Mouse (Mus musculus): ENCODE results near the gene Commd9. TPM values are rescaled to one million over a fixed set of nuclear protein-coding genes. Genes with fewer than 3 reads are reported as not detected.

The Commd9 gene
- polyA plus RNA-seq (2015; fragmentation: Nextera tagmentation; extraction: Ambion mirVana), result 90.1 and 105 TPM in 2 replicates

GRCm38 (mm10) chr2:101885768-101886438 lies at the start of gene Commd9:
Gene Commd9 (plus strand): TSS chr2:101886247.
- Histone ChIP-seq H3K27ac (replicated peaks) (peak within 1 kb of the TSS; percentile 80), H3K4me1 (peaks cover 20% of the 10 kb centered on the region), H3K9ac (replicated peaks) (peak within 1 kb of the TSS; percentile 72), H3K4me2 (peak within 1 kb of the TSS; percentile 67), H3K36me3 (no peaks in the 10 kb centered on the region), H3K4me3 (replicated peaks) (peak within 1 kb of the TSS; percentile 71), H3K9me3 (replicated peaks) (no peaks in the 10 kb centered on the region), H3K27me3 (replicated peaks) (no peaks in the 10 kb centered on the region)
- peak; percentile 99 for ATAC-seq (ENCODE audit: low FRiP score)
- 11% methylated on average over 22 of the region's 22 CpGs for WGBS

- Histone ChIP-seq H3K9ac (replicated peaks) (no peak overlapping the region), H3K27ac (replicated peaks) (no peak overlapping the region), H3K9me3 (replicated peaks) (no peaks in the 10 kb centered on the region), H3K4me3 (replicated peaks) (no peak overlapping the region), H3K27me3 (replicated peaks) (no peaks in the 10 kb centered on the region; the same call in 1 of the 2 replicates), H3K36me3 (no peaks in the 10 kb centered on the region), H3K4me2 (no peak overlapping the region), H3K4me1 (no peaks in the 10 kb centered on the region)
- ATAC-seq (ENCODE audit: low FRiP score), result no peak
- WGBS, result 76% methylated on average over 7 of the region's 7 CpGs
These were observed 43.3 kb upstream of the Commd9 start for GRCm38 (mm10) chr2:101842756-101843155.

GRCm38 (mm10) chr2:101854792-101855191 lies 31.3 kb upstream of the Commd9 start:
- H3K36me3 ChIP-seq, result no peaks in the 10 kb centered on the region
- 68% methylated on average over 7 of the region's 7 CpGs for whole genome bisulfite sequencing
- no peak overlapping the region for H3K9ac ChIP-seq (replicated peaks)
- H3K9me3 ChIP-seq (replicated peaks), result no peaks in the 10 kb centered on the region; the same call in 1 of the 2 replicates
- no peak overlapping the region for H3K4me2 ChIP-seq
- no peaks in the 10 kb centered on the region for H3K27me3 ChIP-seq (replicated peaks)
- no peak for ATAC-seq (ENCODE audit: low FRiP score)
- no peak overlapping the region for H3K27ac ChIP-seq (replicated peaks)
- no peaks in the 10 kb centered on the region for H3K4me1 ChIP-seq
- H3K4me3 ChIP-seq (replicated peaks), result no peak overlapping the region

DNA sequence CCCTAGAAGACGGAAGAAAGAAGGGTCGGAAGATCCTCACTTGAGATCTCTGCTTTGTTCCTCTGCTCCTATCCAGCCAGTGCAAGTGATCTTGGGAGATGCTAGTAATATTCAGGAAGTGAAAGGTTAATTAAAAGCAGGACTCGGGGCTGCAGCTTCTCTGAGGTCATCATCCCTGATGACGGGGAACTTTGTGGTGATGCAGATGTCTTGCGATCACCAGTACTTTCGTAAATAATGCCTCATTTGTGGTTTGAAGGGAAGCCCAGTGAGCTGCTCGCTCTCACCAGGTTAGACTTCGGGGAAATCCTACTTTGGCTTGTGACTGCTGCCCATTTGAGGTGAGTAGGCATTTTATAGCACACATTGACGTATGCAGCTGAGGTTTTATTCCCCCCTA lies 29.9 kb upstream of the Commd9 start:
- WGBS, result 87% methylated on average over 9 of the region's 9 CpGs
- Histone ChIP-seq H3K27me3 (replicated peaks) (no peaks in the 10 kb centered on the region), H3K4me2 (no peak overlapping the region), H3K4me3 (replicated peaks) (no peak overlapping the region), H3K4me1 (no peaks in the 10 kb centered on the region), H3K27ac (replicated peaks) (no peak overlapping the region), H3K9ac (replicated peaks) (no peak overlapping the region), H3K9me3 (replicated peaks) (no peaks in the 10 kb centered on the region), H3K36me3 (no peaks in the 10 kb centered on the region)
- no peak for ATAC-seq (ENCODE audit: low FRiP score)

GRCm38 (mm10) chr2:101860920-101861485 lies 25.0 kb upstream of the Commd9 start:
- no peak overlapping the region for H3K4me3 ChIP-seq (replicated peaks)
- no peaks in the 10 kb centered on the region for H3K9me3 ChIP-seq (replicated peaks)
- WGBS, result 70% methylated on average over 3 of the region's 3 CpGs
- no peak overlapping the region for H3K9ac ChIP-seq (replicated peaks)
- no peaks in the 10 kb centered on the region for H3K36me3 ChIP-seq
- no peak overlapping the region for H3K27ac ChIP-seq (replicated peaks)
- H3K27me3 ChIP-seq (replicated peaks), result no peaks in the 10 kb centered on the region
- no peak for ATAC-seq (ENCODE audit: low FRiP score)
- 0 out of 2 replicates have a peak, but pooled peaks cover 6% of the 10 kb centered on the region for H3K4me1 ChIP-seq
- no peak overlapping the region for H3K4me2 ChIP-seq

DNA sequence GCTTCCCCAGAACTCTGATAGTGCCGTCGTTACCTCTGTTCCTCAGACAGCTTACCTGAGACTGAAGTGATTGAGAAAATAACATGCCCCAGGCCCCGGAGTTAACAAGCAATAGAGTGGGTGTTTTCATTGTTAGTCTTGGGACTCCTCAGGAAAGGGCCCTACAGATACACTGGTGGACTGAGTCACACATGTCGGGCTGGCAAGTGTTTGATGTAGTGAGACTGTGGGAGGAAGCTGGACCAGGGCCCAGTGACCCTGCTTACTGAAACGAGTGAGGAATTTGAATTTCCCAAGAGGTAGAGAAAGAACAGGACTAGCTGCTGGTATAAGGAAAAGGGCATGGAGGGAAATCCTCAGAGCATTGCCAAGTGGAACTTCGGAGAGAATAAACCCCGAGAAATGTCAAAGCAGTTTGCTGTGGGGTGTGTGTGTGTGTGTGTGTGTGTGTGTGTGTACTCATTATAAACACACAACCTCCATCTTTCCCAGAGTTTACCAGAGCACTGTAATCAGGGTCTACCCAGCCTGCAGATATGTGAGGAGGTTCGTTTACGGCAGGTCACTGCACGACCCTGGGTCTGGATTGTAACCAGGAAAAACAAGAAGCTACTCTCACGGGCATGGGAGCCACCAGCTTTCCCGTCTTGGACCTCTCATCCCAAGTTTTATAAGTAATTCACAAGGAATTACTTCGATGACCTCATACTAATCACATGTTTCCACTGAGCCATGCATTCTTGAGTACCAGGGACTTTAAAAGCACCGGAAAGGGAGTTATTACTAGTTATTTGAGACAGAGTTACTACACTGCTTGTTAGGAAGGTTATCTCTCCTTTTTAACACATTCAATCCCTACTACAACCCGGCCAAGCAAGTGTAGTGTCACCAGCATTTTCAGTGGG lies 23.6 kb upstream of the Commd9 start:
- Histone ChIP-seq H3K27ac (replicated peaks) (no peak overlapping the region), H3K4me1 (0 out of 2 replicates have a peak, but pooled peaks cover 6% of the 10 kb centered on the region), H3K36me3 (no peaks in the 10 kb centered on the region), H3K9ac (replicated peaks) (no peak overlapping the region), H3K4me3 (replicated peaks) (no peak overlapping the region), H3K4me2 (no peak overlapping the region), H3K9me3 (replicated peaks) (no peaks in the 10 kb centered on the region), H3K27me3 (replicated peaks) (no peaks in the 10 kb centered on the region)
- 72% methylated on average over 15 of the region's 15 CpGs for WGBS
- ATAC-seq (ENCODE audit: low FRiP score), result no peak

DNA sequence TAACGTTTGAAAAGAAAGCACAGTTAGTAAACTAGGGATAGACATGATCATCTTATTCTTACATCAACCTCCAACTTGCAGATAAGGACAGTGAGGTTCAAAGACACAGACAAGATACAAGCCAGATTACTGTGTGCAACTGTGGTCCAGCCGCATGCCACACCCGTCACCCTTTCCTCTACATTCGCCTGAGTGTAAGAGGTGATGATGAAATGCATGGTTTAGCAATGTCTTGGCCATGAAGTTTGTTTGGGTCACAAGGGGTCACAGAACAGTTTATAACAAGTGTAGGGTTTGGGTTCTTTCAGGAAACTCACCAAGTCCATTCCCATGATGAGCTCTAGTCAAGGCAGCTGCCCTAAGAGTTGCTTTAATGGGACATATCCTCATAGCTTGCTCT lies 17.4 kb upstream of the Commd9 start:
- H3K36me3 ChIP-seq, result no peaks in the 10 kb centered on the region
- ATAC-seq (ENCODE audit: low FRiP score), result no peak
- H3K9ac ChIP-seq (replicated peaks), result no peak overlapping the region
- no peaks in the 10 kb centered on the region for H3K27me3 ChIP-seq (replicated peaks)
- no peaks in the 10 kb centered on the region for H3K4me1 ChIP-seq
- H3K27ac ChIP-seq (replicated peaks), result no peak overlapping the region
- WGBS, result 95% methylated on average over 4 of the region's 4 CpGs
- no peak overlapping the region for H3K4me2 ChIP-seq
- no peak overlapping the region for H3K4me3 ChIP-seq (replicated peaks)
- H3K9me3 ChIP-seq (replicated peaks), result no peaks in the 10 kb centered on the region

- whole genome bisulfite sequencing, result 29% methylated on average over 14 of the region's 14 CpGs
- ATAC-seq (ENCODE audit: low FRiP score), result no peak
- no peak overlapping the region for H3K9ac ChIP-seq (replicated peaks)
- no peak overlapping the region for H3K27ac ChIP-seq (replicated peaks)
- H3K36me3 ChIP-seq, result no peaks in the 10 kb centered on the region
- H3K27me3 ChIP-seq (replicated peaks), result no peaks in the 10 kb centered on the region
- no peaks in the 10 kb centered on the region for H3K9me3 ChIP-seq (replicated peaks)
- no peak overlapping the region for H3K4me3 ChIP-seq (replicated peaks)
- H3K4me2 ChIP-seq, result peak overlapping the region; percentile 41
- H3K4me1 ChIP-seq, result no peaks in the 10 kb centered on the region
These were observed 14.9 kb upstream of the Commd9 start for GRCm38 (mm10) chr2:101871179-101871578.

DNA sequence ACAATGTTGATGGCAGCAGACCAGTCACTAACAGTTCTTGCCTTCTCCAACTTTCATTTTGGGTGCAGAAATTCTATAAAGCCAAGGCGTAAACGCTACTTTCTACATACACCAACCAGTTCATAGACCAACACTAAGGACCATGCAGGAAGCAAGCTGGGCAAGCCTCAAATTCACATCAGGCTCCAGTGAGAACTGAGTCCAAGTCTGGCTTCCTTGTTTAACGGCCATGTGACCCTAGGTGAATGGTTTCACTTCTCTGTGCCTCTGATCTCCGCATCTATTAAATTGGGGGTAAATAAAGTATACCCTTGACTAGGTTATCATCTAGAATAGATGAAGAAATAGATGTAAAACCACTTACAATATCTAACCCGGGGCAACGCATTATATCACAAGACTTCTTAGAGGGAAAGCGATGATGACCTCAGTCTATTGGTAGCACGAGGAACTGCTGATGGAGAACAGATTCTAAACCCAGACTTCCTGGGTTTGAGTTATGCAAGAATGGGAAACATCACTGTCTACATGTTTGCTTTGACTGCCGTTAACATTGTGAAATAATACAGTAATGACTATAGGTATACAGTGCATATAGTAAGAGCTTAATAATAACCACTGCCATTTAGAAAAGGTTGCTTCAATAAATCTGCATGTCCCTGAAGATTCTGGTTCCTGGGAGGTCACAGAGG lies 4.4 kb upstream of the Commd9 start:
- WGBS, result 93% methylated on average over 9 of the region's 9 CpGs
- no peak overlapping the region for H3K4me2 ChIP-seq
- no peaks in the 10 kb centered on the region for H3K9me3 ChIP-seq (replicated peaks)
- no peak for ATAC-seq (ENCODE audit: low FRiP score)
- H3K4me3 ChIP-seq (replicated peaks), result no peak overlapping the region
- H3K27me3 ChIP-seq (replicated peaks), result no peaks in the 10 kb centered on the region
- H3K9ac ChIP-seq (replicated peaks), result no peak overlapping the region
- H3K36me3 ChIP-seq, result no peaks in the 10 kb centered on the region
- H3K27ac ChIP-seq (replicated peaks), result no peak overlapping the region
- H3K4me1 ChIP-seq, result peaks cover 3% of the 10 kb centered on the region; the same call in 1 of the 2 replicates

DNA sequence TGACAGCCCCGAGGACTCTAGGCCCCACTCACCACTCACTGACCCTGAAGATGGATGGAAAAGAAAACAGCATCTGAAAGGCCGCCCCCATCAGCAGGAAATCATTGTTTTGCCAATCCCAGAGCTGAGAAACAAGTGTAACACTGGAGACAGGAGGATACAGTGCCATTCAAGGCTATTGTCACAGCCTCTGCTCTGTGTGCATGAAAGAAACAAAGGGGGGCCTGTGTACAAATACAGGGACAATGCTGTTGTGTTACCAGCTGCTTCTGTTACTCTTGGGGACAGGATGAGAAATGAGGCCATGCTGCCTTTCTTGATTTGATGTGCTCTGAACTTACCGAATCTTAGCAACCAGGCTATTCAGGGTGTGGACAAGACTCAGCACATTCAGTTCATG lies 3.0 kb upstream of the Commd9 start, which contains the start of gene Prr5l:
Gene Prr5l, minus strand, starts transcription at position 30 of the 400 bp plus-strand sequence.
- Histone ChIP-seq H3K4me1 (peaks cover 12% of the 10 kb centered on the region), H3K27me3 (replicated peaks) (no peaks in the 10 kb centered on the region), H3K4me2 (no peak within 1 kb of the TSS), H3K4me3 (replicated peaks) (no peak within 1 kb of the TSS), H3K9me3 (replicated peaks) (no peaks in the 10 kb centered on the region), H3K27ac (replicated peaks) (no peak within 1 kb of the TSS), H3K36me3 (no peaks in the 10 kb centered on the region), H3K9ac (replicated peaks) (no peak within 1 kb of the TSS)
- ATAC-seq (ENCODE audit: low FRiP score), result no peak
- WGBS, result 14% methylated on average over 3 of the region's 3 CpGs

- Histone ChIP-seq H3K9ac (replicated peaks) (no peak overlapping the region), H3K4me2 (no peak overlapping the region), H3K27me3 (replicated peaks) (no peaks in the 10 kb centered on the region), H3K4me3 (replicated peaks) (no peak overlapping the region), H3K36me3 (no peaks in the 10 kb centered on the region), H3K4me1 (peaks cover 15% of the 10 kb centered on the region), H3K9me3 (replicated peaks) (no peaks in the 10 kb centered on the region), H3K27ac (replicated peaks) (no peak overlapping the region)
- no peak for ATAC-seq (ENCODE audit: low FRiP score)
- 85% methylated on average over 2 of the region's 2 CpGs for WGBS
These were observed 1.8 kb upstream of the Commd9 start for GRCm38 (mm10) chr2:101884286-101884685.
